Mouse (Mus musculus) hindbrain, embryonic 16.5 days (tissue): ENCODE results near the gene Amz1. TPM values are rescaled to one million over a fixed set of nuclear protein-coding genes. Genes with fewer than 3 reads are reported as not detected.

ENCODE experiments used
- ATAC-seq: fragments of 200-750 bp; cut with Nextera tagmentation; 2 replicates; pipeline ENCODE4 v1.8.0; 2017; ENCODE audit warnings: moderate TSS enrichment, moderate library complexity
- H3K27ac ChIP-seq: fragments of 300-500 bp; sonication (generic); 2 replicates; pipeline ENCODE4 v1.5.1; 2014; ENCODE audit warnings: low read depth, mild to moderate bottlenecking, control low read depth, low read length, moderate library complexity
- H3K27me3 ChIP-seq: fragments of 300-500 bp; sonication (generic); replicated peaks from 2 replicates; pipeline ENCODE4 v1.6.1; 2014; ENCODE audit warnings: low read length; ENCODE audit not compliant: control insufficient read depth, insufficient read depth
- H3K36me3 ChIP-seq: fragments of 300-500 bp; sonication (generic); 2 replicates; pipeline ENCODE4 v1.6.1; 2014; ENCODE audit warnings: mild to moderate bottlenecking, low read length, moderate library complexity, mixed read lengths; ENCODE audit not compliant: control insufficient read depth, insufficient read depth
- H3K4me1 ChIP-seq: fragments of 300-500 bp; sonication (generic); 2 replicates; pipeline ENCODE4 v1.6.1; 2014; ENCODE audit warnings: low read depth, low read length; ENCODE audit not compliant: control insufficient read depth, insufficient read depth
- H3K4me2 ChIP-seq: fragments of 300-500 bp; sonication (generic); 2 replicates; pipeline ENCODE4 v1.6.1; 2014; ENCODE audit warnings: mild to moderate bottlenecking, low read length, control low read depth, moderate library complexity
- H3K4me3 ChIP-seq: fragments of 300-500 bp; sonication (generic); 2 replicates; pipeline ENCODE4 v1.5.1; 2014; ENCODE audit warnings: mild to moderate bottlenecking, low read length, control low read depth, moderate library complexity
- H3K9ac ChIP-seq: fragments of 300-500 bp; sonication (generic); 2 replicates; pipeline ENCODE4 v1.6.1; 2014; ENCODE audit warnings: low read depth, mild to moderate bottlenecking, control low read depth, low read length, moderate library complexity
- H3K9me3 ChIP-seq: fragments of 300-500 bp; sonication (generic); 2 replicates; pipeline ENCODE4 v1.6.1; 2014; ENCODE audit warnings: mild to moderate bottlenecking, low read length, moderate library complexity; ENCODE audit not compliant: control insufficient read depth
- WGBS: fragments of 180-500 bp; shearing (Covaris S2); extraction: QIAGEN DNeasy Blood & Tissue Kit; methylation state at CpG from one replicate; pipeline ENCODE4 v1.1.7; 2014; 5-methylcytosine and 5-hydroxymethylcytosine counted together
- polyA plus RNA-seq: library from polyadenylated mRNA; unstranded; fragments of >200 nt; fragmentation: Nextera tagmentation; extraction: Ambion mirVana; gene quantifications from 2 replicates; pipeline ENCODE4 v1.2.1, GENCODE M21; 2015

The Amz1 gene
- polyA plus RNA-seq, 1 experiment from 2014 or later = 6.6 TPM

DNA sequence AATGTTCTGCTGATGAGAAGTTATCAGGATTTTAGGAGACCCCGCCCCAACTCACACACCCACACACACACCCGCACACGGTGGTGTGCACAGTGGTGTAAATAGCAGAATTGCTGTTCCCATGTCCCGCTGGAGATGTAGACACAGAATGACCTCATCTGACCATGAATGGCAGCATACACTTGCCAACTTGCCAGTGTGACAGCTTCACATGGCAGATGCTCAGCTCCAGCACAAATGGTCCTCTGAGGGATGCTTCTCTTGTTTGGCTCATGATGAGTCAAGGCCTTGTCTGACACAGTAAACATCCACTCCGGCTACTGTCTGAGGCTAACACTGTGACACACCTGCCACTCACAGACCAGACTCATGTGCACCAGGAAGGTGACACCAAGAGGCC, 44.4 kb downstream of the Amz1 start:
- Histone ChIP-seq H3K36me3 (no peaks in the 10 kb centered on the region), H3K4me3 (no peak overlapping the region), H3K27me3 (no peaks in the 10 kb centered on the region), H3K9me3 (no peaks in the 10 kb centered on the region), H3K4me2 (no peak overlapping the region), H3K4me1 (peaks cover 27% of the 10 kb centered on the region), H3K9ac (no peak overlapping the region; the same call in 1 of the 2 replicates), H3K27ac (peak overlapping the region; percentile 84)
- peak; percentile 50; the same call in 1 of the 2 replicates for ATAC-seq
- WGBS = 44% methylated on average over 5 of the region's 5 CpGs

DNA sequence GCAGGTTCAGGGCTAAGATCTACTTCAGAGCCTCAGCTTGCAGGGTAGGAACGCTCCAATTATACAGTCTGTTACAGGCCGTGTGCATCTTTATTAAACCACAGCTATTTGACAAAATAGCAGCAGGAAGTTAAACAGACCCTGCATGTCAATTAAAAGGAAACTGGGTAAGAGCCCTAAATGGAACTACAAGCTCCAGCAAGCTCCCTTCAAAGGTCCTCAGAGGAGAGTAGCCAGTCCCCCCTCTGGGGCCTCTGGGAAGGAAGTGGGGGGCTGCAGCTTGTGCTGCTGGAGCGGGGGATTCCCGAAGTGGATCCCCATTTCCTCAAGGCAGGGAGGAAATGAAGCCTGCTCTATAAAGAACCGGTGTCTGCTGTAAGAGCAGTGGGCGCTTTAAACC, 47.7 kb downstream of the Amz1 start:
- H3K9ac ChIP-seq = 0 out of 2 replicates have a peak overlapping the region, but pooled peaks have one; percentile 37
- WGBS = 31% methylated on average over 6 of the region's 6 CpGs
- peaks cover 27% of the 10 kb centered on the region for H3K4me1 ChIP-seq

DNA sequence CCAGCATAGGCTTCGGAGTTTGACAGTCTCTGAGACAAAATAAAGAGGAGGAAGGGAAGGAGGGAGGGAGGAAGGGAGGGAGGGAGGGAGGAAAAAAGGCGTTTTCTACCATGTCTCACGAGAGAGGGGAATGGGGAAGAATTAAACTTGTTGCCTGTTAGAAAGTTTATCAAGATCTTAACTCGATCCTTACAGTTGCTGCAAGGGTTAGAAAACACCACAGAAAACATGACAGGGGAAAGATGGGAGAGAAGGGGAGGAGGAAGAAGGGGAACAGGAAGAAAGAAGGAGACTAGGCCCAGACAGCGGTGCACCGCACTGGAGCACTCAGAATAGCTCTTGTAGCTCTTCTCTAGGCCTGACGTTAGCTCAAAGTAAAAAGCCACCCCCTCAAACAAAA, 48.2 kb downstream of the Amz1 start:
- H3K27me3 ChIP-seq = no peaks in the 10 kb centered on the region
- 67% methylated on average over 7 of the region's 7 CpGs for WGBS

More for the DNA sequence above, 47.7 kb downstream of the Amz1 start:
- Histone ChIP-seq H3K27me3 (no peaks in the 10 kb centered on the region), H3K9me3 (no peaks in the 10 kb centered on the region), H3K4me2 (no peak overlapping the region), H3K27ac (peak overlapping the region; percentile 72), H3K36me3 (0 out of 2 replicates have a peak, but pooled peaks cover 2% of the 10 kb centered on the region), H3K4me3 (no peak overlapping the region)
- ATAC-seq = no peak

DNA sequence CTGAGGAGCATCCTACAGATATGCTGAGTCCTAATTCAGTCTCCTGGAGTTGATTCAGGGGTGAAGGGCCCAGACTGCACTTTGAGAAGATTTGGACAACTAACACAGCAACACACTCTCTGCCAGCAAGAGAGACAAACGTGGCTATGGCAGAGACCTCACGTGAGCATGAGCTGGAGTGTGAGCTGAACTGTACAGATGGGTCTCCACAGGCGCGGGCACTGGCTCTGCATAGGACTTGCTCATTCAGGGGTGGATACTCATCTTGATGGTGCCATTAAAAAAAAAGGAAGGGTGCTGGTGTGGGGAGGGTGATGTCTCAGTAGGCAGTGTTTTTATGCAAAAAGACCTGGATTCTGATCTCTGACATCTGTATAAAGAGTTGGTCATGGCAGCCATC, 51.2 kb downstream of the Amz1 start:
- Histone ChIP-seq H3K4me2 (no peak overlapping the region), H3K9ac (no peak overlapping the region), H3K9me3 (no peaks in the 10 kb centered on the region), H3K27ac (no peak overlapping the region), H3K4me1 (peaks cover 14% of the 10 kb centered on the region), H3K27me3 (no peaks in the 10 kb centered on the region), H3K36me3 (peaks cover 6% of the 10 kb centered on the region; the same call in 1 of the 2 replicates), H3K4me3 (no peak overlapping the region)
- WGBS = 85% methylated on average over 4 of the region's 4 CpGs
- no peak for ATAC-seq

More for the DNA sequence above, 48.2 kb downstream of the Amz1 start:
- no peak for ATAC-seq
- Histone ChIP-seq H3K9ac (no peak overlapping the region), H3K27ac (peak overlapping the region; percentile 72), H3K4me3 (no peak overlapping the region), H3K9me3 (no peaks in the 10 kb centered on the region), H3K4me2 (no peak overlapping the region), H3K36me3 (0 out of 2 replicates have a peak, but pooled peaks cover 2% of the 10 kb centered on the region), H3K4me1 (peaks cover 27% of the 10 kb centered on the region)

DNA sequence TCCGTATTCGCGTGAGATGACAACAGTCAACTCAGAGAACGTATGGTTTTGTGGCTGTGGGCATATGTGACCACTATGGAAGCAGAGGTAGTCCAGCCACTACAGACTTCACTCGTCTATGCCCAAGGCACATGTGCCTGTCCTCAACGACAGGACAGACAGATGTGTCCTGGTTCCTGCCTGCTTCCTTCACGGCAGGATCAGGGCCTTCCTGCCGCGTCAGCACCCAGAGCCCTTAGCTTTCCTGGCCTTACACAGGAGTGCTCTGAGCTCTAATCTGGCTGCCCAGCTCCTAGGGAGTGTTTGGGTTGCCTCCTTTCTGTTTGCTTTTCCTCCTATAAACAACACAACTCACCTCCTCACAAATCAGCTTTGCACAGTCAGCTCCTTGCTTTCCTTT, 53.0 kb downstream of the Amz1 start:
- Histone ChIP-seq H3K4me2 (no peak overlapping the region), H3K4me3 (no peak overlapping the region), H3K36me3 (peaks cover 6% of the 10 kb centered on the region; the same call in 1 of the 2 replicates), H3K9ac (no peak overlapping the region), H3K4me1 (peaks cover 6% of the 10 kb centered on the region), H3K27ac (no peak overlapping the region), H3K9me3 (no peaks in the 10 kb centered on the region), H3K27me3 (no peaks in the 10 kb centered on the region)
- ATAC-seq = no peak
- 76% methylated on average over 9 of the region's 9 CpGs for whole genome bisulfite sequencing

DNA sequence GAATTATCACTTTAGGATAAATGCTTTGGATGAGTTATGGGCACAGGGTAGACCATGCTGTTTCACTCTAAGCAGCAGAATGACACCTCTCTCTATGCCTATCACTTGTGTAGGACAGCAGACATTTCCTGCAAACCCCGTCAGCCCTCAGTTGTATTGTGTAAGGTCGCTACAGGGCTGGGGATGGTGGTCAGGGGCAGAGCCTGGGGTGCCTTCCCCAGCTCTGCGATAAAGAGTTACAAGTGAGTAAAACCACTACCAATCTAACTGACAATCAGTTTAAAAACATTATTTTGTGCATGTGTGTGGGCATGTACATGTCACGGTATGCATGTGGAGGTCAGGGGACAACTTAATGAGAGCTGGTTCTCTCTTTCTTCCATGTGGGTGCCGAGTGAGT, 57.2 kb downstream of the Amz1 start:
- WGBS = 89% methylated on average over 5 of the region's 5 CpGs
- H3K27ac ChIP-seq = no peak overlapping the region
- peaks cover 20% of the 10 kb centered on the region for H3K36me3 ChIP-seq
- H3K4me2 ChIP-seq = no peak overlapping the region
- no peaks in the 10 kb centered on the region for H3K9me3 ChIP-seq
- no peaks in the 10 kb centered on the region; the same call in 1 of the 2 replicates for H3K4me1 ChIP-seq
- no peak for ATAC-seq
- no peak overlapping the region for H3K9ac ChIP-seq
- no peak overlapping the region for H3K4me3 ChIP-seq
- no peaks in the 10 kb centered on the region for H3K27me3 ChIP-seq

DNA sequence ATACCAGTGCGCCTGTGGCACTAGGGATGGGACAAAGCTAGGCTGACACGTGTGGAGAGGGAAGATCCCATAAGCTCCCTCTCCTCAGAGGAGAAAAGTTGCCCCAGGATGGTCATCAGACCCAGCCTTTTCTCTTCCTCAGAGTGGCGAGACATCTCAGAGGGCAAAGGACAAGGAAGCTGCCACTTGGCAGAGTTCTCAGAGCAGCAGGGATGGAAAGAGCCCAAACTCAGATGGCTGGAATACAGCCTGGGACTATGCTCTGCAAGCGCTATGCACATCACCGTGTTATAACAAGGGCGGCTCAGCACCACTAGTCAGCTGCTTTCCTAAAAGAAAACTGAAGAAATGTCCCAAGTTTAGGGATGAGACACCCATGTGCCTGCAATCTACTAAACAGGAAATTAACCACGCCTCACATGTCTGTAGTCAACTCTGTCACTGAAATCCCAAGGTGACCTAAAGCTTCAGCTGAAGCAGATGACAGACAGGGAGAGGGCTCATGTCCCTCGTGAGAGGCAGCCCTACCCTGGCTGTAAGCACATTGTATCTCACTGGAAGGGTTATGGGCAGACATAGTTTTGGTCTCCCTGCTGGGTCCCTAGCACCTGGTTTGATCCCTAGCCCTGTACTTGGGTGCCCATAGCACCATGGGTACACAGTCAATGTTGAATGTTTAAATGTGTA, 58.1 kb downstream of the Amz1 start:
- Histone ChIP-seq H3K9me3 (no peaks in the 10 kb centered on the region), H3K4me2 (no peak overlapping the region), H3K9ac (no peak overlapping the region), H3K27ac (no peak overlapping the region), H3K27me3 (no peaks in the 10 kb centered on the region), H3K4me3 (no peak overlapping the region), H3K36me3 (peaks cover 20% of the 10 kb centered on the region), H3K4me1 (no peaks in the 10 kb centered on the region; the same call in 1 of the 2 replicates)
- 91% methylated on average over 8 of the region's 8 CpGs for WGBS
- ATAC-seq = no peak

DNA sequence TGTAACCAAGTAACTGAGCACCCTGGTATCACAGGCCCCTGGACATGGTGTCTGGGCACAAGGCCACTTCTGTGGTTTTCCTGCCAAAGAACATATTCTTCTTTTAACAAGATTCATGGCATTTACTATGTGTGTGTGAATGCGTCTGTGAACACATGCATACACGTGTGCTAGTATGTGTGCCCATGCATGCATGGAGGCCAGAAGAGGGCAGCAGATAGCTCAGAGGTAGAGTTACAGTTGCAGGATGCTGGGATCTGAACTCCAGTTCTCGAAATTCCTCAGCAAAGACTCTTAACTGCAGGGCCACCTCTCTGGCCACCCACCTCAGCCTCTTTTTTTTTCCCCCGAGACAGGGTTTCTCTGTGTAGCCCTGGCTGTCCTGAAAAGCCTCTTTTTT, 59.6 kb downstream of the Amz1 start:
- no peaks in the 10 kb centered on the region; the same call in 1 of the 2 replicates for H3K4me1 ChIP-seq
- no peak overlapping the region for H3K9ac ChIP-seq
- peaks cover 18% of the 10 kb centered on the region for H3K36me3 ChIP-seq
- 93% methylated on average over 4 of the region's 4 CpGs for WGBS
- H3K27ac ChIP-seq = no peak overlapping the region
- no peak overlapping the region for H3K4me3 ChIP-seq
- ATAC-seq = no peak
- no peak overlapping the region for H3K4me2 ChIP-seq
- no peaks in the 10 kb centered on the region for H3K27me3 ChIP-seq
- H3K9me3 ChIP-seq = no peaks in the 10 kb centered on the region

DNA sequence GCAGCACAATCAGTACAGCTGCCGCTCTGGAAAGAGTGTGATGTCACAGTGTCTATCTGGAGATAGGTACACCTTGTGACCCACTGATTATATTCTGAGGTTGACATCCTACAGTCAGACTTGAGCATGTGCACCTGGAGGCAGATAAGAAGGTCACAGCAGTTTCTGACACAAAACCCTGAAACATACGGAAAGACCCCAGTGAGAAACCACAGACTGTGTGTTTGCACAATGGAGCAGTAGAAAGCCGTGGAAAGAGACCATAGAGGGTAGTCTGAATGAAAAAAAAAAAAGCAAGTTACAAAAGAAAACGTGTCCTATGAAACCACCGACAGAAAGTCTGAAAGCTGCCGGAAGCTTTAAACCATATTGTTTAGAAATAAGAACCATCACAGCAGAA, 60.4 kb downstream of the Amz1 start:
- peaks cover 16% of the 10 kb centered on the region for H3K36me3 ChIP-seq
- no peak overlapping the region for H3K27ac ChIP-seq
- no peaks in the 10 kb centered on the region for H3K9me3 ChIP-seq
- no peak overlapping the region for H3K4me2 ChIP-seq
- ATAC-seq = no peak
- H3K9ac ChIP-seq = no peak overlapping the region
- no peak overlapping the region for H3K4me3 ChIP-seq
- 89% methylated on average over 6 of the region's 6 CpGs for WGBS
- H3K27me3 ChIP-seq = no peaks in the 10 kb centered on the region
- H3K4me1 ChIP-seq = no peaks in the 10 kb centered on the region; the same call in 1 of the 2 replicates
